Mouse (Mus musculus) kidney, embryonic 16.5 days (tissue): ENCODE measurements around the gene Zfp654. TPM values are rescaled to one million over a fixed set of nuclear protein-coding genes. Genes with fewer than 3 reads are reported as not detected.

Experiments used
- ATAC-seq: fragments of 200-750 bp; cut with Nextera tagmentation; 2 replicates; pipeline ENCODE4 v1.8.0; 2017; ENCODE audit warnings: moderate TSS enrichment; ENCODE audit not compliant: low FRiP score, low TSS enrichment
- H3K27ac ChIP-seq: fragments of 300-500 bp; sonication (generic); 2 replicates; pipeline ENCODE4 v1.5.1; 2014; ENCODE audit warnings: low read length
- H3K27me3 ChIP-seq: fragments of 300-500 bp; sonication (generic); 2 replicates; pipeline ENCODE4 v1.6.1; 2014; ENCODE audit warnings: low read length, control low read depth, mixed read lengths; ENCODE audit not compliant: insufficient read depth
- H3K36me3 ChIP-seq: fragments of 300-500 bp; sonication (generic); 2 replicates; pipeline ENCODE4 v1.6.1; 2014; ENCODE audit warnings: low read length, control low read depth, mixed read lengths; ENCODE audit not compliant: insufficient read depth
- H3K4me1 ChIP-seq: fragments of 300-500 bp; sonication (generic); 2 replicates; pipeline ENCODE4 v1.6.1; 2014; ENCODE audit warnings: low read length, control low read depth, mixed read lengths; ENCODE audit not compliant: insufficient read depth
- H3K4me2 ChIP-seq: fragments of 300-500 bp; sonication (generic); replicated peaks from 2 replicates; pipeline ENCODE4 v1.6.1; 2014; ENCODE audit warnings: low read depth, low read length
- H3K4me3 ChIP-seq: fragments of 300-500 bp; sonication (generic); 2 replicates; pipeline ENCODE4 v1.5.1; 2014; ENCODE audit warnings: mild to moderate bottlenecking, low read length
- H3K9ac ChIP-seq: fragments of 300-500 bp; sonication (generic); replicated peaks from 2 replicates; pipeline ENCODE4 v1.6.1; 2014; ENCODE audit warnings: low read length
- H3K9me3 ChIP-seq: fragments of 300-500 bp; sonication (generic); 2 replicates; pipeline ENCODE4 v1.6.1; 2016; ENCODE audit warnings: low read length, control low read depth
- WGBS: fragments of 180-500 bp; shearing (Covaris S2); extraction: QIAGEN DNeasy Blood & Tissue Kit; methylation state at CpG from one replicate; pipeline ENCODE4 v1.1.7; 2014; 5-methylcytosine and 5-hydroxymethylcytosine counted together
- polyA plus RNA-seq: library from polyadenylated mRNA; unstranded; fragments of >200 nt; fragmentation: Nextera tagmentation; extraction: Ambion mirVana; gene quantifications from 2 replicates; pipeline ENCODE4 v1.2.1, GENCODE M21; 2015

Zfp654 gene
- polyA plus RNA-seq, 1 experiment from 2014 or later = 5.9 TPM

- peaks cover 5% of the 10 kb centered on the region; the same call in 1 of the 2 replicates for H3K9me3 ChIP-seq
- H3K4me2 ChIP-seq = no peak overlapping the region
- H3K27me3 ChIP-seq = no peaks in the 10 kb centered on the region
- WGBS = 38% methylated on average over 3 of the region's 3 CpGs
- H3K9ac ChIP-seq = no peak overlapping the region
- ATAC-seq = peak; percentile 59; the same call in 1 of the 2 replicates
- H3K27ac ChIP-seq = no peak overlapping the region
- H3K36me3 ChIP-seq = no peaks in the 10 kb centered on the region
- H3K4me1 ChIP-seq = no peaks in the 10 kb centered on the region
- no peak overlapping the region for H3K4me3 ChIP-seq
These were observed 96.7 kb downstream of the Zfp654 start for GRCm38 (mm10) chr16:64754743-64755139.

GRCm38 (mm10) chr16:64753990-64754742, 97.3 kb downstream of the Zfp654 start:
- 52% methylated on average over 3 of the region's 3 CpGs for WGBS
- Histone ChIP-seq H3K9me3 (peaks cover 5% of the 10 kb centered on the region; the same call in 1 of the 2 replicates), H3K27ac (no peak overlapping the region), H3K4me1 (no peaks in the 10 kb centered on the region), H3K36me3 (no peaks in the 10 kb centered on the region), H3K9ac (no peak overlapping the region), H3K4me2 (no peak overlapping the region), H3K4me3 (no peak overlapping the region), H3K27me3 (no peaks in the 10 kb centered on the region)
- ATAC-seq = no peak

GRCm38 (mm10) chr16:64748237-64748636, 103.2 kb downstream of the Zfp654 start:
- H3K4me3 ChIP-seq = no peak overlapping the region
- H3K4me1 ChIP-seq = no peaks in the 10 kb centered on the region
- H3K27ac ChIP-seq = no peak overlapping the region
- H3K27me3 ChIP-seq = no peaks in the 10 kb centered on the region
- no peaks in the 10 kb centered on the region for H3K36me3 ChIP-seq
- H3K4me2 ChIP-seq = no peak overlapping the region
- no peak for ATAC-seq
- WGBS = 7% methylated on average over 10 of the region's 10 CpGs
- no peak overlapping the region for H3K9ac ChIP-seq
- H3K9me3 ChIP-seq = no peaks in the 10 kb centered on the region

GRCm38 (mm10) chr16:64745089-64745488, 106.4 kb downstream of the Zfp654 start:
- H3K27me3 ChIP-seq = no peaks in the 10 kb centered on the region
- no peaks in the 10 kb centered on the region for H3K4me1 ChIP-seq
- no peak for ATAC-seq
- no peak overlapping the region for H3K27ac ChIP-seq
- WGBS = 74% methylated on average over 4 of the region's 4 CpGs
- no peaks in the 10 kb centered on the region for H3K9me3 ChIP-seq
- H3K36me3 ChIP-seq = no peaks in the 10 kb centered on the region
- no peak overlapping the region for H3K4me3 ChIP-seq
- no peak overlapping the region for H3K4me2 ChIP-seq
- no peak overlapping the region for H3K9ac ChIP-seq

- WGBS = 69% methylated on average over 5 of the region's 5 CpGs
- H3K9ac ChIP-seq = no peak overlapping the region
- no peak for ATAC-seq
- H3K4me1 ChIP-seq = no peaks in the 10 kb centered on the region
- no peaks in the 10 kb centered on the region for H3K27me3 ChIP-seq
- H3K27ac ChIP-seq = no peak overlapping the region
- no peaks in the 10 kb centered on the region for H3K36me3 ChIP-seq
- no peaks in the 10 kb centered on the region for H3K9me3 ChIP-seq
- H3K4me2 ChIP-seq = no peak overlapping the region
- no peak overlapping the region for H3K4me3 ChIP-seq
These were observed 114.2 kb downstream of the Zfp654 start for GRCm38 (mm10) chr16:64737289-64737688.

Other genes with a start within 250 kb of the Zfp654 start
- gene Csnka2ip, start 249.2 kb downstream of the Zfp654 start, polyA plus RNA-seq = not detected in 2 replicates
- gene 4930453N24Rik, start 80.5 kb downstream of the Zfp654 start, polyA plus RNA-seq = 20.4 and 21.3 TPM in 2 replicates
- gene Cggbp1, start 344 bp upstream of the Zfp654 start, polyA plus RNA-seq = 86.1 and 88.9 TPM in 2 replicates